Mouse (Mus musculus) spleen, adult 2 months (tissue): ENCODE measurements around the gene Dnah11. TPM values are rescaled to one million over a fixed set of nuclear protein-coding genes. Genes with fewer than 3 reads are reported as not detected.

Experiments
- DNase-seq, 2 experiments: peaks; one replicate each; pipeline versions ENCODE4 v3.0.0 to v3.0.0-alpha.2; 2012 to 2021; ENCODE audit warnings: low spot score in 2 of 2, low read depth in 1 of 2
- H3K27ac ChIP-seq: fragments of 200-500 bp; 2 replicates; pipeline ENCODE4 v1.5.1; 2012; ENCODE audit warnings: low read length, inconsistent platforms; ENCODE audit not compliant: insufficient read depth
- H3K27me3 ChIP-seq: fragments of 200-500 bp; 2 replicates; pipeline ENCODE4 v1.6.1; 2012; ENCODE audit warnings: mild to moderate bottlenecking, moderate library complexity, low read length, inconsistent platforms; ENCODE audit not compliant: control insufficient read depth, insufficient read depth
- H3K36me3 ChIP-seq: fragments of 200-500 bp; 2 replicates; pipeline ENCODE4 v1.6.1; 2012; ENCODE audit warnings: mild to moderate bottlenecking, low read length, inconsistent platforms; ENCODE audit not compliant: control insufficient read depth, insufficient read depth
- H3K4me1 ChIP-seq: fragments of 200-500 bp; 2 replicates; pipeline ENCODE4 v1.6.1; 2011; ENCODE audit warnings: inconsistent platforms; ENCODE audit not compliant: control insufficient read depth, insufficient read depth, insufficient read length
- H3K4me3 ChIP-seq: fragments of 200-500 bp; 2 replicates; pipeline ENCODE4 v1.5.1; 2011; ENCODE audit warnings: mild to moderate bottlenecking, inconsistent platforms; ENCODE audit not compliant: insufficient read depth, insufficient read length; ENCODE audit errors: extremely low read depth
- CTCF ChIP-seq: fragments of 200-500 bp; IDR thresholded peaks from 2 replicates; pipeline ENCODE4 v1.5.1; 2011; ENCODE audit warnings: mild to moderate bottlenecking, inconsistent platforms; ENCODE audit not compliant: insufficient read depth, insufficient read length, insufficient replicate concordance; ENCODE audit errors: extremely low read depth
- POLR2A ChIP-seq: fragments of 200-500 bp; IDR thresholded peaks from 2 replicates; pipeline ENCODE4 v1.6.1; 2011; ENCODE audit warnings: low read depth, low read length, inconsistent platforms
- WGBS: fragments of 180-500 bp; shearing (Covaris S2); methylation state at CpG from one replicate; pipeline ENCODE4 v1.1.7; 2018; 5-methylcytosine and 5-hydroxymethylcytosine counted together
- polyA plus RNA-seq: library from polyadenylated mRNA; depleted of rRNA; stranded (reverse); fragments of >200 nt; gene quantifications from 2 replicates; pipeline ENCODE4 v1.2.3, GENCODE M21; 2012

Gene Dnah11
- polyA plus RNA-seq, 1 experiment, result 0.01 TPM

DNA sequence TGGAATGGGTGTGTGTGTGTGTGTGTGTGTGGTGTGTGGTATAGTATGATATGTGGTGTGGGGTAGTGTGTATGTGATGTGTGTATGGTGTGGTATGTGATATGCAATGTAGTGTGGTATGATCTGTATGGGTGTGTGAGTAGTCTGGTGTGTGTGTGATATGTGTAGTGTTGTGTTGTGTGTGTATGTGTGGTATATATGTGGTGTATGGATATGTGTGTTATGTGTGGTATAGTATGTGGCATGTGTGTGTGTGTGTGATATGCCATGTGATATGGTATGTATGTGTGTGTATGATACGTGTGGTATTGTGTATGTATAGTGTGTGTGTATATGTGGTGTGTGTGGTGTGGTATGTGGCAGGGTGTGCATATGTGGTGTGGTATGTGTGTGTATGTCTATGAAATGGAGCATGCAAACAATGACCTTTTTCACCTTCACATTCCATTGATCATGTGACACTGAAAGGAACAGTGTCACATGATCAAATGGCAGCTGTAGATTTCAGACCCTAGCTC lies 155.7 kb downstream of the Dnah11 start:
- 94% methylated on average over 1 of the region's 1 CpGs for WGBS
- Histone ChIP-seq H3K36me3 (no peaks in the 10 kb centered on the region), H3K4me3 (no peak overlapping the region), H3K4me1 (no peaks in the 10 kb centered on the region), H3K27ac (no peak overlapping the region), H3K27me3 (no peaks in the 10 kb centered on the region)
- DNase-seq, result no peak
- TF ChIP-seq POLR2A (no peak), CTCF (no peak)

DNA sequence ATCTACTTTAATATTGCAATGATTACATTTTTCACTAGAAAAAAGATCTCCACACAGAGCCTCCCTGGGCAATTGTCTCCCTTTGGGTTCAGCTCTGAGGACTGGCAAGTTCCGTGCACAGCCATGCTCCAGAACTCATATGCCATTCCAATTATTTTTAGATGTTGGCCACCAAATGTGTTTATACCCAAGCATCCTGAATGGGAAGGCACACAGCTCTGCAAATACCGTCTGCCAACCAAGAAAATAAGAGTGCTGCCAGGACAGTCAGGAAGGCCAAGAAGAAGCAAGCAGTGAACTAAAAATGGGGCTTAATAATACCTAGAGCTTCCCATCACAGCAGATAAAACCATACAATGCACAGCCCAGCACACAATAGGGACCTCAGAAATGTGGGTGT lies 156.6 kb downstream of the Dnah11 start:
- TF ChIP-seq CTCF, result no peak
- no peak for TF ChIP-seq POLR2A
- Histone ChIP-seq H3K4me1 (no peaks in the 10 kb centered on the region), H3K36me3 (no peaks in the 10 kb centered on the region), H3K27me3 (no peaks in the 10 kb centered on the region), H3K27ac (no peak overlapping the region), H3K4me3 (no peak overlapping the region)
- no peak for DNase-seq
- WGBS, result 87% methylated on average over 2 of the region's 2 CpGs

DNA sequence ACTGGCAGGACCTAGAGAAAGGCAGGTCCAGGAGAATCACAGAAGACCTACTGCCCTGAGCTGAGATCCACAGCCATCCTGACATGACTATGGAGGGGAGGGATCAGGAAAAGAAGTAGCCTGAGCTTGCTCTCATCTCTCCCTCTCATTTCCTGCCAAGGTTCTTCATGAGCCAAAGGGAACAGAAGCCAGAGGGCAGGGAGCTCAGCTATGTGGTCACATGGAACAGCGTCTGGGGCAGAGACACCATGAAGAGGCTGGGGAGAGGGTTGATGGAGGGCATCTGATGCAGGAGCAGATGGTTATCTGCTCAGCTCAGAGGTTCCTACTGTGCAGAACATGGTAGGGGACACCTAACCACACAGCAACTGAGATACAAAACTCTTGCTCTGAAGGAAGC lies 163.9 kb downstream of the Dnah11 start:
- Histone ChIP-seq H3K4me1 (no peaks in the 10 kb centered on the region), H3K4me3 (no peak overlapping the region), H3K36me3 (no peaks in the 10 kb centered on the region), H3K27ac (no peak overlapping the region), H3K27me3 (no peaks in the 10 kb centered on the region)
- TF ChIP-seq CTCF (no peak), POLR2A (no peak)
- 60% methylated on average over 1 of the region's 1 CpGs for WGBS
- DNase-seq, result no peak

DNA sequence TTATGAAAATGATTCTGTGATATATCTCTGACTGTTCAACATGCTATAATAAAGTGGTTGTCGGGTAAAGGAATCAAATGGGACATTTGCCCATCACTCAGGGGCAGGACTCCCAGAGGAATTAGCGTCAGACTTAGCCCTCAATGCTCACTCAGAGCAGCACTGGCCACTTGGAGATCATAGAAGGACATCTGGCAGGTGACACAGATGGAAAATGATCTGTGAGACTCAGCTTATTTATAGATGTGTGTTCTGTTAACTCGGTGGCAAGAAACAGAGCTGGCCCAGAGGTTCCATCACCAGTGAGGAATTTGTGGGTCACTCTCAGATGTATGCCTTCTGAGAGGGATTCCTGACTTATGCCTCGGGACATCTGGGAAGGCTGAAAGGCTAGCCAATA lies 173.1 kb downstream of the Dnah11 start:
- no peaks in the 10 kb centered on the region for H3K4me1 ChIP-seq
- DNase-seq, result no peak
- H3K36me3 ChIP-seq, result no peaks in the 10 kb centered on the region
- H3K4me3 ChIP-seq, result no peak overlapping the region
- no peak for TF ChIP-seq CTCF
- TF ChIP-seq POLR2A, result no peak
- no peak overlapping the region for H3K27ac ChIP-seq
- 77% methylated on average over 4 of the region's 4 CpGs for WGBS
- H3K27me3 ChIP-seq, result no peaks in the 10 kb centered on the region

DNA sequence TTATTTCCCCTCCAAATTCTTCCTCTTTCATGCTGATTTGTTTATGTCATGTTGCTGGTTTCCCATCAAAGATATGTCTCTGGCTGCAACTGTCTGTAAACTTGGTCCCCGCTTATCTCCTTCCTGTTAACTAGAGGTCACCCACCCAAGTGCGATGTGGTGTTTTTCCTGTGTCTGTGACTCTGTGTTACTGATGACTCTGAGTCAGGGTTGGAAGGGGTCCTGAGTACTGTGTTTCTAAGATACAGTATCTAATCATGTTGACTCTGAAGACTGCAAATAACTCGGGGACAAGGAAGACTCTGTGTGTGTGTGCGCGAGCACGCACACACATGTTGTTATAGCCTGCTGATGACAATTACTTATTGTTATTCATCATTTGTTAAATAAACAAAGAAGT lies 179.9 kb downstream of the Dnah11 start:
- 80% methylated on average over 6 of the region's 6 CpGs for WGBS
- TF ChIP-seq POLR2A (no peak), CTCF (no peak)
- no peak overlapping the region for H3K4me3 ChIP-seq
- H3K27me3 ChIP-seq, result no peaks in the 10 kb centered on the region
- H3K36me3 ChIP-seq, result no peaks in the 10 kb centered on the region
- H3K4me1 ChIP-seq, result no peaks in the 10 kb centered on the region
- no peak overlapping the region for H3K27ac ChIP-seq
- DNase-seq, result no peak

DNA sequence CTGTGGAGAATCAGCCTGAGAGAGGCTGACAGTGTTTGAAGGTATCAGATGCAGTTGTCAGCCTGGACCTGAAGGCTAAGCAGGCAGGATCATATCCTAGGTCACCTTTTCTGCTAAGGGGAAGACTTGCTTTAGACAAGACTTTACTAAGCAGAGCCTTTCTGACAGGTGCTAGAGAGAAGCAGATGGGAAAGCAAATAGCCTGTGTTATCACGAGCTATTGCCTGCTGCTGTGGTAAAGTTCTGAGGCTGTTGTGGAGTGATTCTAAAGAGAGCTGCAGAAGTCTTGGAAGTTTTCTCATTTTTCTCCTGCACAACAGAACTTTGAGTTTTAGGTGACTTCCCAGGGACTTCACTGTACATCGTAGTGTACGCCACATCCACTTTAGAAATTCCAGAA lies 185.0 kb downstream of the Dnah11 start:
- 90% methylated on average over 3 of the region's 3 CpGs for WGBS
- Histone ChIP-seq H3K27me3 (no peaks in the 10 kb centered on the region), H3K36me3 (no peaks in the 10 kb centered on the region), H3K4me1 (no peaks in the 10 kb centered on the region), H3K4me3 (no peak overlapping the region), H3K27ac (no peak overlapping the region)
- TF ChIP-seq CTCF, result no peak
- no peak for TF ChIP-seq POLR2A
- DNase-seq, result no peak

DNA sequence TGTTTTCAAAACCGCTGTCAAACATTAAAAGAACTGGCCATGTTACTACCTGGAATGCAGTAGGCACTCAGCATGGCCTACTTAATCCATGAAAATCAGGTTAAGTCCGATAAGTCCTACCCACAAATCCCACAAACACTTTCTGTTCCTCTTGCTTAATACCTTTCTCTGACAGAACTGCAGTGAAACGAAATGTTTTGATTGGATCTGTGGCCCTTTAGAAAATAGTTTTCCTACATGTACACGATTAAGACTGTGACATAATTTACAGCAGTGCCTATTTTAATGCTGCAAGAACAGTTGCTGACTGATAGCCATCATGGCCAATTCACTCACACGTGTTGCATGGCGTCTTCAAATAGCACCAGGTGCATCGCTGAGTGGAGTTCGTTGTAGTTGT lies 186.9 kb downstream of the Dnah11 start:
- H3K27me3 ChIP-seq, result no peaks in the 10 kb centered on the region
- WGBS, result 83% methylated on average over 8 of the region's 8 CpGs
- no peak overlapping the region for H3K27ac ChIP-seq
- H3K4me3 ChIP-seq, result no peak overlapping the region
- no peak for DNase-seq
- H3K36me3 ChIP-seq, result no peaks in the 10 kb centered on the region
- no peaks in the 10 kb centered on the region for H3K4me1 ChIP-seq
- TF ChIP-seq CTCF (no peak), POLR2A (no peak)
